12 mouse cellular contexts compared by ENCODE assay signal in the genomic region with DNA sequence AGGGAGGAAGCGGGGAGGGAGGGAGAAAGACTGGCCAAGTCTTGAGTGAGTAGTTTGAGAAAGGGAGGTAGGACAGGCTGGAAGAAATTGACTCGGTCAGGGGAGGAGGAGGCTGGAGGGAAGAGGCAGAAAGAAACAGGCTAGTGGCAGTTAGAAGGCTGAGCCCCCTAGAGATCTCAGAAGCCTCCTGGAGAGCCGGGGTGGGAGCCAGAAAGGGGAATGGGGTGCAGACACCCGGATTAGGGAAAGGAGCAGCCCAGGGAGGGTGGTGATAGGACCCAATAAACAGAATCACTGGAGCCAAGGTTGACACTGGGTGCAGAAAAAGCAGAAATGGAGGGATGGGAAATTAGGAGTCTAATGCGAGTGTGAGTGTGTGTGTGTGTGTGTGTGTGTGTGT. TPM values are rescaled to one million over a fixed set of nuclear protein-coding genes. Genes with fewer than 3 reads are reported as not detected.
A peak's percentile ranks its signal among the peaks of the same experiment; 100 is the strongest.
DNase-seq lines count a peak whose midpoint lies in the region; ATAC-seq and TF ChIP-seq lines count a peak whose summit lies in the region.
"Had no signal": no experiment of that assay in that cellular context is flagged by ENCODE, and none has a peak within 500 bp of the region (broad histone marks: within the 10 kb centered on the region; RNA-seq: fewer than 3 reads in every experiment).

No protein-coding gene starts in this region.

- TF ChIP-seq CTCF in E14TG2a.4 (conservative IDR thresholded peaks at IDR 0.05; ENCODE audit: low read length) = no peak

- no peak for ATAC-seq in heart, embryonic 15.5 days (replicated peaks; ENCODE audit: insufficient number of reproducible peaks, insufficient read depth, low FRiP score, low read depth)
- no peak for ATAC-seq in embryonic facial prominence, embryonic 13.5 days (ENCODE audit: insufficient number of reproducible peaks, insufficient read depth, low FRiP score, low TSS enrichment, low read depth)
- ATAC-seq in limb, embryonic 12.5 days (ENCODE audit: insufficient number of reproducible peaks, insufficient read depth, low FRiP score, low TSS enrichment, low read depth) = no peak
- ATAC-seq in megakaryocyte, adult 5-6 weeks (ENCODE audit: poor library complexity, severe bottlenecking) = no peak

- no peaks in the 10 kb centered on the region for H3K9me3 ChIP-seq in heart, embryonic 15.5 days (replicated peaks)
- no peaks in the 10 kb centered on the region for H3K9me3 ChIP-seq in E14TG2a.4 (ENCODE audit: low read length)
- no peaks in the 10 kb centered on the region for H3K9me3 ChIP-seq in embryonic facial prominence, embryonic 13.5 days
- no peaks in the 10 kb centered on the region for H3K9me3 ChIP-seq in limb, embryonic 12.5 days

- H3K36me3 ChIP-seq in heart, embryonic 15.5 days = 0 out of 2 replicates have a peak, but pooled peaks cover 1% of the 10 kb centered on the region
- peaks cover 11% of the 10 kb centered on the region for H3K36me3 ChIP-seq in E14TG2a.4 (ENCODE audit: insufficient read depth, low read length)
- H3K36me3 ChIP-seq in embryonic facial prominence, embryonic 13.5 days = peaks cover 5% of the 10 kb centered on the region
- peaks cover 4% of the 10 kb centered on the region for H3K36me3 ChIP-seq in limb, embryonic 12.5 days

- peak overlapping the region; percentile 84 for H3K4me2 ChIP-seq in heart, embryonic 15.5 days
- H3K4me2 ChIP-seq in embryonic facial prominence, embryonic 13.5 days = peak overlapping the region; percentile 75; the same call in 1 of the 2 replicates
- peak overlapping the region; percentile 86 for H3K4me2 ChIP-seq in limb, embryonic 12.5 days

- H3K27me3 ChIP-seq in heart, embryonic 15.5 days = peaks cover 73% of the 10 kb centered on the region
- peaks cover 67% of the 10 kb centered on the region for H3K27me3 ChIP-seq in E14TG2a.4 (ENCODE audit: insufficient read depth, low read length)
- peaks cover 81% of the 10 kb centered on the region for H3K27me3 ChIP-seq in embryonic facial prominence, embryonic 13.5 days
- H3K27me3 ChIP-seq in limb, embryonic 12.5 days = peaks cover 80% of the 10 kb centered on the region

- DNase-seq in heart, postnatal 36 days = no peak
- DNase-seq in right cerebral cortex, postnatal 25 days = no peak
- DNase-seq in gastrocnemius, postnatal 14 days = no peak

- 18% methylated on average over 5 of the region's 5 CpGs for WGBS in heart, embryonic 15.5 days
- 27% methylated on average over 5 of the region's 5 CpGs for WGBS in embryonic facial prominence, embryonic 13.5 days
- 17% methylated on average over 5 of the region's 5 CpGs for WGBS in limb, embryonic 12.5 days

- H3K27ac ChIP-seq in heart, embryonic 15.5 days = no peak overlapping the region
- no peak overlapping the region for H3K27ac ChIP-seq in embryonic facial prominence, embryonic 13.5 days
- no peak overlapping the region for H3K27ac ChIP-seq in limb, embryonic 12.5 days

- peaks cover 27% of the 10 kb centered on the region for H3K4me1 ChIP-seq in heart, embryonic 15.5 days (replicated peaks)
- peaks cover 54% of the 10 kb centered on the region for H3K4me1 ChIP-seq in E14TG2a.4 (replicated peaks; ENCODE audit: low read depth, low read length)
- H3K4me1 ChIP-seq in embryonic facial prominence, embryonic 13.5 days = peaks cover 23% of the 10 kb centered on the region
- peaks cover 19% of the 10 kb centered on the region for H3K4me1 ChIP-seq in limb, embryonic 12.5 days (replicated peaks)

- no peak overlapping the region for H3K9ac ChIP-seq in heart, embryonic 15.5 days
- peak overlapping the region; percentile 64; the same call in 1 of the 2 replicates for H3K9ac ChIP-seq in embryonic facial prominence, embryonic 13.5 days
- no peak overlapping the region for H3K9ac ChIP-seq in limb, embryonic 12.5 days (replicated peaks)

- H3K4me3 ChIP-seq in heart, embryonic 15.5 days = peak overlapping the region; percentile 49
- peak overlapping the region; percentile 77 for H3K4me3 ChIP-seq in E14TG2a.4 (replicated peaks; ENCODE audit: low read length)
- peak overlapping the region; percentile 45; the same call in 1 of the 2 replicates for H3K4me3 ChIP-seq in embryonic facial prominence, embryonic 13.5 days
- H3K4me3 ChIP-seq in limb, embryonic 12.5 days (replicated peaks) = no peak overlapping the region

- intact Hi-C loops in heart, postnatal 36 days (cut with DNase I) = loop anchor here (2.0 to 10.0 kb wide), 2 partner anchors 29 to 669 kb away; a partner anchor contains a TSS
- intact Hi-C loops in gastrocnemius, postnatal 14 days (cut with DNase I; ENCODE audit: low total_unique reads) = no loop called here

RNA-seq across cellular contexts. Expression of a gene that starts 1.0 kb away (rescaled TPM):
- polyA plus RNA-seq in heart, embryonic 15.5 days (2015; fragmentation: Nextera tagmentation; extraction: Ambion mirVana) = 0.33 and 0.48 TPM in 2 replicates
- total RNA-seq in heart, postnatal 36 days (2021) = under 1 TPM; 0.76 to 0.92 TPM
- 0.35 and 0.39 TPM in 2 replicates for polyA plus RNA-seq in embryonic facial prominence, embryonic 13.5 days (2015; fragmentation: Nextera tagmentation; extraction: Ambion mirVana)
- polyA plus RNA-seq in limb, embryonic 12.5 days (2016; fragmentation: Nextera tagmentation; extraction: Ambion mirVana) = 0.73 and 1.3 TPM in 2 replicates
- total RNA-seq in gastrocnemius, postnatal 14 days (2021) = not detected
- not detected in 2 replicates for total RNA-seq in megakaryocyte, adult 5-6 weeks (2015)
- 0.20 TPM in 1 of 2 replicates, not detected in the other for total RNA-seq in megakaryocyte, adult 5-6 weeks (2017)
- total RNA-seq: megakaryocyte-erythroid progenitor cell, adult 5-6 weeks; MEL had no signal

RNA-seq across cellular contexts. Expression of a gene that starts 7.8 kb away (rescaled TPM):
- 73.1 and 81.3 TPM in 2 replicates for polyA plus RNA-seq in heart, embryonic 15.5 days (2015; fragmentation: Nextera tagmentation; extraction: Ambion mirVana)
- 10 to 100 TPM; 95.1 to 96.8 TPM for total RNA-seq in heart, postnatal 36 days (2021)
- polyA plus RNA-seq in embryonic facial prominence, embryonic 13.5 days (2015; fragmentation: Nextera tagmentation; extraction: Ambion mirVana) = 118 and 130 TPM in 2 replicates
- 109 and 116 TPM in 2 replicates for polyA plus RNA-seq in limb, embryonic 12.5 days (2016; fragmentation: Nextera tagmentation; extraction: Ambion mirVana)
- 10 to 100 TPM; 63.5 to 67.7 TPM for total RNA-seq in gastrocnemius, postnatal 14 days (2021)
- 61.1 and 68.5 TPM in 2 replicates for total RNA-seq in megakaryocyte, adult 5-6 weeks (2015)
- total RNA-seq in megakaryocyte, adult 5-6 weeks (2017) = 58.5 and 63.3 TPM in 2 replicates

RNA-seq across cellular contexts. Expression of a gene that starts 14.7 kb away (rescaled TPM):
- 41.2 and 47.4 TPM in 2 replicates for polyA plus RNA-seq in heart, embryonic 15.5 days (2015; fragmentation: Nextera tagmentation; extraction: Ambion mirVana)
- 10 to 100 TPM; 24.1 to 27.6 TPM for total RNA-seq in heart, postnatal 36 days (2021)
- 106 and 115 TPM in 2 replicates for polyA plus RNA-seq in embryonic facial prominence, embryonic 13.5 days (2015; fragmentation: Nextera tagmentation; extraction: Ambion mirVana)
- polyA plus RNA-seq in limb, embryonic 12.5 days (2016; fragmentation: Nextera tagmentation; extraction: Ambion mirVana) = 114 and 115 TPM in 2 replicates
- 10 to 100 TPM; 15.6 to 17.3 TPM for total RNA-seq in gastrocnemius, postnatal 14 days (2021)
- 85.1 and 90.6 TPM in 2 replicates for total RNA-seq in megakaryocyte, adult 5-6 weeks (2015)
- 22.5 and 32.0 TPM in 2 replicates for total RNA-seq in megakaryocyte, adult 5-6 weeks (2017)

RNA-seq across cellular contexts. Expression of a gene that starts 14.7 kb away (rescaled TPM):
- polyA plus RNA-seq in heart, embryonic 15.5 days (2015; fragmentation: Nextera tagmentation; extraction: Ambion mirVana) = 6.2 and 7.4 TPM in 2 replicates
- total RNA-seq in heart, postnatal 36 days (2021) = 10 to 100 TPM; 13.3 to 13.5 TPM
- polyA plus RNA-seq in embryonic facial prominence, embryonic 13.5 days (2015; fragmentation: Nextera tagmentation; extraction: Ambion mirVana) = 4.9 and 6.4 TPM in 2 replicates
- polyA plus RNA-seq in limb, embryonic 12.5 days (2016; fragmentation: Nextera tagmentation; extraction: Ambion mirVana) = 7.0 and 7.4 TPM in 2 replicates
- 10 to 100 TPM in 1 of 2 experiments, 1 to 10 TPM in 1; 9.3 to 11.4 TPM for total RNA-seq in gastrocnemius, postnatal 14 days (2021)
- 2.2 and 4.3 TPM in 2 replicates for total RNA-seq in megakaryocyte, adult 5-6 weeks (2015)
- 5.7 and 6.5 TPM in 2 replicates for total RNA-seq in megakaryocyte, adult 5-6 weeks (2017)

RNA-seq across cellular contexts. Expression of a gene that starts 37.3 kb away (rescaled TPM):
- polyA plus RNA-seq in heart, embryonic 15.5 days (2015; fragmentation: Nextera tagmentation; extraction: Ambion mirVana) = not detected in 2 replicates
- total RNA-seq in heart, postnatal 36 days (2021) = not detected
- polyA plus RNA-seq in embryonic facial prominence, embryonic 13.5 days (2015; fragmentation: Nextera tagmentation; extraction: Ambion mirVana) = not detected in 2 replicates
- not detected in 2 replicates for polyA plus RNA-seq in limb, embryonic 12.5 days (2016; fragmentation: Nextera tagmentation; extraction: Ambion mirVana)
- under 1 TPM in 1 of 2 experiments, not detected in 1; 0.25 TPM for total RNA-seq in gastrocnemius, postnatal 14 days (2021)
- total RNA-seq in megakaryocyte, adult 5-6 weeks (2015) = not detected in 2 replicates
- not detected in 2 replicates for total RNA-seq in megakaryocyte, adult 5-6 weeks (2017)
- total RNA-seq: adrenal gland, postnatal 4 days; megakaryocyte-erythroid progenitor cell, adult 5-6 weeks; MEL had no signal
- polyA plus RNA-seq: spleen, adult 2 months had no signal
